Comparison of ENCODE assay signal across 23 mouse cellular contexts in genomic region chr11:119902891-119903290, GRCm38 (mm10). TPM values are rescaled to one million over a fixed set of nuclear protein-coding genes. Genes with fewer than 3 reads are reported as not detected.
DNase-seq lines count a peak whose midpoint lies in the region; ATAC-seq and TF ChIP-seq lines count a peak whose summit lies in the region.
"Had no signal": no experiment of that assay in that cellular context is flagged by ENCODE, and none has a peak within 500 bp of the region (broad histone marks: within the 10 kb centered on the region; RNA-seq: fewer than 3 reads in every experiment).

No protein-coding gene starts in this region.

- H3K4me1 ChIP-seq in midbrain, embryonic 11.5 days (ENCODE audit: control insufficient read depth, insufficient read depth, low read length): no peaks in the 10 kb centered on the region
- H3K4me1 ChIP-seq in midbrain, embryonic 10.5 days: peaks cover 26% of the 10 kb centered on the region
- H3K4me1 ChIP-seq in CH12.LX (ENCODE audit: control insufficient read depth in 1 of 2, insufficient read depth in 2 of 2): peaks cover 0 to 7% of the 10 kb centered on the region in 2 experiments; a peak in 1 of 4 replicates
- H3K4me1 ChIP-seq: embryonic facial prominence, embryonic 15.5 days had no signal

- WGBS in midbrain, embryonic 11.5 days: 72% methylated on average over 4 of the region's 4 CpGs
- 81% methylated on average over 4 of the region's 4 CpGs for WGBS in midbrain, embryonic 10.5 days

- no peak for TF ChIP-seq EP300 in CH12.LX (IDR thresholded peaks at IDR 0.05; ENCODE audit: low read length)

- H3K79me2 ChIP-seq in CH12.LX (replicated peaks; ENCODE audit: control insufficient read depth, extremely low read depth, insufficient read depth, poor library complexity, severe bottlenecking): no peaks in the 10 kb centered on the region

- H3K36me3 ChIP-seq in midbrain, embryonic 11.5 days (ENCODE audit: control insufficient read depth, insufficient read depth, low read length): peaks cover 2% of the 10 kb centered on the region; the same call in 1 of the 2 replicates
- peaks cover 17% of the 10 kb centered on the region for H3K36me3 ChIP-seq in midbrain, embryonic 10.5 days
- H3K36me3 ChIP-seq in CH12.LX (replicated peaks in 1 of 2; ENCODE audit: control insufficient read depth in 1 of 2, insufficient read depth in 1 of 2, low read length in 1 of 2): peaks cover 9 to 30% of the 10 kb centered on the region in 2 experiments

- in situ Hi-C loops in CH12.LX (cut with MboI; ENCODE audit: low pct_ligation_motif_present, low pct_unique_long_range_greater_than_20kb, low sequenced_read_pairs): loop anchor here (5.0 kb wide), 1 partner anchor 401 kb away; no protein-coding TSS in a partner anchor

- no peak for TF ChIP-seq POLR2A in CH12.LX (IDR thresholded peaks at IDR 0.05; ENCODE audit: low read depth, low read length)

- H3K27me3 ChIP-seq in midbrain, embryonic 11.5 days (ENCODE audit: control insufficient read depth, insufficient read depth, low read length): no peaks in the 10 kb centered on the region
- H3K27me3 ChIP-seq in midbrain, embryonic 10.5 days (ENCODE audit: low read depth, poor library complexity, severe bottlenecking): no peaks in the 10 kb centered on the region
- H3K27me3 ChIP-seq in CH12.LX (replicated peaks): peaks cover 18% of the 10 kb centered on the region

- H3K27ac ChIP-seq in midbrain, embryonic 11.5 days (ENCODE audit: low read depth, low read length): no peak overlapping the region
- H3K27ac ChIP-seq in midbrain, embryonic 10.5 days (replicated peaks): no peak overlapping the region
- H3K27ac ChIP-seq in CH12.LX (ENCODE audit: insufficient read depth, low read depth): no peak overlapping the region
- H3K27ac ChIP-seq: embryonic facial prominence, embryonic 13.5 days; embryonic facial prominence, embryonic 15.5 days; forebrain, embryonic 10.5 days; forebrain, embryonic 12.5 days had no signal

- H3K4me3 ChIP-seq in midbrain, embryonic 11.5 days (ENCODE audit: low read depth, low read length): no peak overlapping the region
- no peak overlapping the region for H3K4me3 ChIP-seq in midbrain, embryonic 10.5 days
- H3K4me3 ChIP-seq in CH12.LX (replicated peaks in 1 of 3; ENCODE audit: low read depth in 2 of 3, low read length in 2 of 3, poor library complexity in 1 of 3): no peak overlapping the region
- H3K4me3 ChIP-seq: embryonic facial prominence, embryonic 13.5 days; embryonic facial prominence, embryonic 15.5 days; erythroblast, embryonic 14.5 days; forebrain, embryonic 10.5 days; forebrain, embryonic 12.5 days had no signal

- H3K9ac ChIP-seq in midbrain, embryonic 11.5 days (ENCODE audit: low read length): no peak overlapping the region
- H3K9ac ChIP-seq in CH12.LX (ENCODE audit: insufficient read depth, low read depth): no peak overlapping the region
- H3K9ac ChIP-seq: embryonic facial prominence, embryonic 13.5 days; embryonic facial prominence, embryonic 15.5 days; forebrain, embryonic 12.5 days had no signal

- no peak; a peak in 1 of 4 replicates for TF ChIP-seq CTCF in CH12.LX (conservative IDR thresholded peaks at IDR 0.05 in 1 of 2, IDR thresholded peaks at IDR 0.05 in 1 of 2; ENCODE audit: low read depth in 2 of 2, low read length in 2 of 2)

- no peak overlapping the region for H3K4me2 ChIP-seq in midbrain, embryonic 11.5 days
- H3K4me2 ChIP-seq in CH12.LX (ENCODE audit: insufficient read depth, low read depth, poor library complexity, severe bottlenecking): no peak overlapping the region
- H3K4me2 ChIP-seq: embryonic facial prominence, embryonic 13.5 days; embryonic facial prominence, embryonic 15.5 days; forebrain, embryonic 12.5 days had no signal

- ATAC-seq in midbrain, embryonic 11.5 days (ENCODE audit: low FRiP score): no peak
- ATAC-seq: forebrain, embryonic 14.5 days; forebrain, embryonic 16.5 days had no signal

- peak; percentile 80 for DNase-seq in midbrain, embryonic 11.5 days (ENCODE audit: low spot score, missing footprints)
- no peak for DNase-seq in midbrain, embryonic 10.5 days (ENCODE audit: low spot score)
- DNase-seq in CH12.LX (ENCODE audit: extremely low read depth): no peak
- DNase-seq in Muller cell, postnatal 12 days (ENCODE audit: inconsistent ontology term): peak; percentile 74
- DNase-seq in retina, postnatal 1 day: no peak
- DNase-seq: adrenal gland, adult 2 months; adrenal gland, postnatal 10 days; adrenal gland, postnatal 25 days; cerebellum, adult 11 months; cerebellum, adult 18-20 months; cerebellum, adult 8-10 months; cerebellum, adult 9-11 months; cerebellum, postnatal 14 days; cerebellum, postnatal 36 days; embryo, embryonic 11 days had no signal

- H3K9me3 ChIP-seq in midbrain, embryonic 11.5 days (ENCODE audit: control insufficient read depth, low read length): no peaks in the 10 kb centered on the region
- no peaks in the 10 kb centered on the region for H3K9me3 ChIP-seq in midbrain, embryonic 10.5 days (replicated peaks)
- H3K9me3 ChIP-seq in CH12.LX (replicated peaks; ENCODE audit: low read length): no peaks in the 10 kb centered on the region
- H3K9me3 ChIP-seq: embryonic facial prominence, embryonic 13.5 days; embryonic facial prominence, embryonic 15.5 days; forebrain, embryonic 10.5 days; forebrain, embryonic 12.5 days; G1E had no signal

- no peak for TF ChIP-seq RAD21 in CH12.LX (IDR thresholded peaks at IDR 0.05; ENCODE audit: low read depth, low read length)

- dilution Hi-C loops in CH12.LX (cut with MboI; ENCODE audit: extremely low pct_ligation_motif_present, extremely low pct_unique_long_range_greater_than_20kb, low sequenced_read_pairs): no loop called here

TF ChIP-seq in CH12.LX, 34 proteins besides CTCF, POLR2A, EP300 and RAD21:
- TF ChIP-seq E2F4 (IDR thresholded peaks at IDR 0.05; ENCODE audit: insufficient replicate concordance, low read depth, low read length): no peak
- 0 out of 2 replicates have a peak, but pooled peaks have one; percentile 13 for TF ChIP-seq POLR2AphosphoS2 (IDR thresholded peaks at IDR 0.05; ENCODE audit: low read depth, low read length)

RNA-seq across cellular contexts. Expression of gene Chmp6, which starts 10.3 kb away (rescaled TPM):
- 85.4 and 91.8 TPM in 2 replicates for polyA plus RNA-seq in midbrain, embryonic 11.5 days (2014; fragmentation: Nextera tagmentation; extraction: Ambion mirVana)
- 116 and 118 TPM in 2 replicates for polyA plus RNA-seq in midbrain, embryonic 10.5 days (2016; fragmentation: Nextera tagmentation; extraction: Ambion mirVana)
- total RNA-seq in CH12.LX (2012; rRNA removed) (59.7 and 67.2 TPM in 2 replicates), CH12.LX (2014; rRNA removed) (63.2 and 70.6 TPM in 2 replicates)
- 50.3 and 67.9 TPM in 2 replicates for polyA plus RNA-seq in CH12.LX (2012; ENCODE audit: insufficient read length, low read depth)

RNA-seq across cellular contexts. Expression of gene Baiap2, which starts 39.7 kb away (rescaled TPM):
- polyA plus RNA-seq in midbrain, embryonic 11.5 days (2014; fragmentation: Nextera tagmentation; extraction: Ambion mirVana): 9.0 and 9.8 TPM in 2 replicates
- polyA plus RNA-seq in midbrain, embryonic 10.5 days (2016; fragmentation: Nextera tagmentation; extraction: Ambion mirVana): 9.4 and 11.3 TPM in 2 replicates
- total RNA-seq in CH12.LX (2012; rRNA removed): 6.7 and 9.9 TPM in 2 replicates
- total RNA-seq in CH12.LX (2014; rRNA removed): 3.2 and 3.4 TPM in 2 replicates
- polyA plus RNA-seq in CH12.LX (2012; ENCODE audit: insufficient read length, low read depth): 5.6 and 6.1 TPM in 2 replicates

Comparison
In these comparisons a context has a peak if more than half of its experiments do, and no peak if none do; other contexts are left out.
1. DNase-seq: peak in midbrain, embryonic 11.5 days (single experiment) and Muller cell, postnatal 12 days (single experiment); none in midbrain, embryonic 10.5 days (single experiment), CH12.LX (single experiment) and retina, postnatal 1 day (single experiment).